Mouse (Mus musculus) E14TG2a.4 (cell line): Measurements from ENCODE around the gene Il21r.
A peak's percentile ranks its signal among the peaks of the same experiment; 100 is the strongest.

Source experiments
- CTCF ChIP-seq: conservative IDR thresholded peaks from 2 replicates; pipeline ENCODE4 v1.5.1; 2014; ENCODE audit warnings: low read length
- NANOG ChIP-seq: IDR thresholded peaks from 2 replicates; pipeline ENCODE4 v1.6.1; 2014; ENCODE audit warnings: borderline replicate concordance, low read length, mixed read lengths

DNA sequence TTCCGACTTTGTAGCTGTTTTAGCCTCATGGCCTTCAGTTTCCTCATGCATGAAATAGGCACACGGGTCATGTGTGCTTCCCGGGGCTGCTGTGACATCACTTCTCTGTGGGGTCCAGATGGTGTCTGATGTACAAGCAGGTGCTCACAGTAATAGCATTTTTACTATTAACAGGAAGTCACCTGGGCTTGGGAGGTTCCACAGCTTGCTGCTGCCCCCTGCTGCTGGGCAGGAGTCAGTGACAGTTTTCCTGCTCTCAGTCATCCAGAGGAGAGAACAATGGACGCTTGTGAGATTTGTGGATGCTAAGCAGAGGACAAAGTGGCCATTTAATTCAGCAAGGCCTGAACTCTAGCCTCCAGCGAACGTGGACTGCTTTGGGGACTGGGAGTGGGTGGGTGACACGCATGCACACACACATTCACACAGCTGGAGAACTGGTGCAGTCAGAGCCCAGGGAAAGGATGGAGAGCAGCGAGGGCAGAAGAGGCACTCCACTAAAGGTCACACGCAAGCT is 35.7 kb downstream of the Il21r start:
- TF ChIP-seq NANOG: no peak
- TF ChIP-seq CTCF: peak; percentile 57
